Mouse (Mus musculus) CH12.LX (cell line): ENCODE results near the gene Zranb3.

ENCODE experiments used
- BHLHE40 ChIP-seq: IDR thresholded peaks from 2 replicates; pipeline ENCODE4 v1.6.1; 2011; ENCODE audit warnings: mild to moderate bottlenecking, low read depth, low read length, improper control_type of control experiment
- CTCF ChIP-seq, 2 experiments: IDR thresholded peaks in 1 of 2; conservative IDR thresholded peaks in 1 of 2; 2 replicates each; pipeline ENCODE4 v1.5.1; 2011 to 2012; ENCODE audit warnings: low read depth in 2 of 2, low read length in 2 of 2, improper control_type of control experiment in 1 of 2, inconsistent platforms in 1 of 2, mild to moderate bottlenecking in 1 of 2, moderate library complexity in 1 of 2
- E2F4 ChIP-seq: IDR thresholded peaks from 2 replicates; pipeline ENCODE4 v1.6.1; 2011; ENCODE audit warnings: low read depth, low read length, improper control_type of control experiment; ENCODE audit not compliant: insufficient replicate concordance
- EP300 ChIP-seq: IDR thresholded peaks from 2 replicates; pipeline ENCODE4 v1.6.1; 2011; ENCODE audit warnings: low read length, improper control_type of control experiment
- HCFC1 ChIP-seq: IDR thresholded peaks from 2 replicates; pipeline ENCODE4 v1.6.1; 2012; ENCODE audit warnings: low read depth, mild to moderate bottlenecking, inconsistent platforms, low read length, improper control_type of control experiment
- KAT2A ChIP-seq: IDR thresholded peaks from 2 replicates; pipeline ENCODE4 v1.6.1; 2012; ENCODE audit warnings: low read length, improper control_type of control experiment, inconsistent platforms; ENCODE audit not compliant: insufficient replicate concordance
- MAFK ChIP-seq: IDR thresholded peaks from 2 replicates; pipeline ENCODE4 v1.6.1; 2011; ENCODE audit warnings: low read length, improper control_type of control experiment; ENCODE audit not compliant: insufficient replicate concordance
- MEF2A ChIP-seq: IDR thresholded peaks from 2 replicates; pipeline ENCODE4 v1.6.1; 2014; ENCODE audit warnings: low read depth, mild to moderate bottlenecking, inconsistent platforms, low read length, improper control_type of control experiment, borderline replicate concordance
- POLR2A ChIP-seq: IDR thresholded peaks from 2 replicates; pipeline ENCODE4 v1.6.1; 2011; ENCODE audit warnings: low read depth, mild to moderate bottlenecking, improper control_type of control experiment, low read length
- RAD21 ChIP-seq: IDR thresholded peaks from 2 replicates; pipeline ENCODE4 v1.6.1; 2011; ENCODE audit warnings: low read depth, mild to moderate bottlenecking, low read length, improper control_type of control experiment, moderate library complexity
- USF2 ChIP-seq: conservative IDR thresholded peaks from 2 replicates; pipeline ENCODE4 v1.6.1; 2011; ENCODE audit warnings: low read depth, low read length, improper control_type of control experiment
- ZC3H11A ChIP-seq: IDR thresholded peaks from 2 replicates; pipeline ENCODE4 v1.6.1; 2012; ENCODE audit warnings: low read depth, mild to moderate bottlenecking, inconsistent platforms, low read length, improper control_type of control experiment
- ZKSCAN1 ChIP-seq: IDR thresholded peaks from 2 replicates; pipeline ENCODE4 v1.6.1; 2012; ENCODE audit warnings: low read depth, inconsistent platforms, low read length, improper control_type of control experiment, borderline replicate concordance
- ZMIZ1 ChIP-seq: IDR thresholded peaks from 2 replicates; pipeline ENCODE4 v1.6.1; 2012; ENCODE audit warnings: low read depth, mild to moderate bottlenecking, inconsistent platforms, low read length, improper control_type of control experiment

DNA sequence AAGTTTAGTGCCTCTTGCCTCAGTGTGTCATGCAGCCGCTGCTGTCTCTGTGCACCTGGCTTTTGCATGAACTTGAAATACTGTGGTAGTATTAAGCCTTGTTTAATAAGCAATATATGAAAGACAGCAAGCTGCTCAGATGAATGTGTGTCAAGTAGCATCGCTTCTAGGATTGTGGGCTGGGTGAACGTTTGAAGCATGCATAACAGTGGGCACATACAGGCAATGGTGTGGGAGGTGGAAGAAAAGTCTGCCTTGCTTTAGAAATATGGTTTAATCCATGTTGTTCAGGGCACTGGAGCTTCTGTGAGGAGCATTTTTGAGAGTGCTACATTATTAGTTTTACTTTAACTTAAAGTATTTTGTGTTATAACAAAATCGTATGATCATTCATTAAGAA lies 109.0 kb downstream of the Zranb3 start:
- TF ChIP-seq ZKSCAN1: no peak
- no peak for TF ChIP-seq CTCF (conservative IDR thresholded peaks at IDR 0.05 in 1 of 2, IDR thresholded peaks at IDR 0.05 in 1 of 2; ENCODE audit: low read depth in 2 of 2, low read length in 2 of 2)
- TF ChIP-seq EP300: no peak
- TF ChIP-seq HCFC1: no peak
- TF ChIP-seq ZMIZ1: no peak
- no peak for TF ChIP-seq POLR2A
- TF ChIP-seq USF2: no peak
- TF ChIP-seq MAFK: no peak
- TF ChIP-seq ZC3H11A: no peak
- no peak for TF ChIP-seq E2F4
- TF ChIP-seq BHLHE40: no peak
- TF ChIP-seq MEF2A: no peak
- no peak for TF ChIP-seq KAT2A
- TF ChIP-seq RAD21: no peak
